Mouse (Mus musculus) fibroblast of lung, adult 2 months (primary cell): Measurements from ENCODE around the gene 1700067K01Rik.

ENCODE experiments used
- DNase-seq: peaks from one replicate; pipeline ENCODE4 v3.0.0-alpha.2; 2011; ENCODE audit warnings: low read depth

1700067K01Rik gene

DNA sequence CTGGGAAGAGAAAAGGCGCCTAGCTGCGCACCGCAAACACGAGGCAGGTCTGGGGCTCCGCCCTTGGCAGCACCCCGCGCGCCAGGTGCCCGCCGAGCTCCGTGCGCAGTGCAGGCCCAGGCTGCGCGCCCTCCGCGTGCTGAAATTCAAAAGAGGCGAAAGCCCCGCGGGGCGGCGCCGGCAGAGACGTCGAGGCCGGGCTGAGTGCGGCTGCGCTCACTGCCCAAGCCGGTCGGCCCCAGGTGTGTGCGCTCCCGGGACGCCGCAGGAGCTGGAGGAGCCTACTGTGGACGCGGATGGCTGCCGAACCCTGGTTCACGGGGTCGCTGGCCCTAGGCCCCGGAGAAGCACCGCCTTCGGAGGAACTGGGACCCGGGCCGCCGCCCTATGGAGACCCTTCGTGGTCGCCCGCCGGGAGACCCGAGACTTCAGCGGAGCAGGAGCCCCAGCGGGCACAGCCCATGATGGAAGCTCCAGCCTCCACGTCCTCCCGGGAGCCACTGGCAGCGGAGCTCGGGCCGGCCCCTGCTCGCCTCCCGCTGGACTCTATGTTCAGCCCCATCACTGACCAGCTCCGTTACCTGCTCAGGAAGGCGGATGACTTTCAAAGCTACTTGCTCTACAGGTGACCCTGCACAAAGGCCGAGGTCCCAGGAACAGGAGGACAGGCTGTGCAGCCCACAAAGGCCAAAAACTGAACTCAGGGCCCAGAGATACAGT lies at the start of gene 1700067K01Rik:
Gene 1700067K01Rik, plus strand, starts transcription at position 222 of the 720 bp plus-strand sequence.
- DNase-seq: no peak

DNA sequence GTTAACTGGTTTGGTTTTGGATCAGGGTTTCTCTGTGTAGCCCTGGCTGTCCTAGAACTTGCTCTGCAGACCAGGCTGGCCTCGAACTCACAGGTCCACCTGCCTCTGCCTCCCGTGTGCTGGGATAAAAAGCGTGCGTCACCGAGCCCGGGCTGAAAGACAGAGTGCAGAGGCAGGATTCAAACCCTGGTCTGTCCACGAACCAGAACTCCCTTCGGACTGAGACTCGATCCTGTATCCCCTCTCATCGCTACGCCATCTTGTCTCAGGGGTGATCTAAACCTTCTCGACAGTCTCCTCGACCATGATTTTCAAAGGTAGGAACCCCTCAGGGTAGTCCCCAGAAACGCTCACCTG lies 46.6 kb upstream of the 1700067K01Rik start:
- DNase-seq: no peak

DNA sequence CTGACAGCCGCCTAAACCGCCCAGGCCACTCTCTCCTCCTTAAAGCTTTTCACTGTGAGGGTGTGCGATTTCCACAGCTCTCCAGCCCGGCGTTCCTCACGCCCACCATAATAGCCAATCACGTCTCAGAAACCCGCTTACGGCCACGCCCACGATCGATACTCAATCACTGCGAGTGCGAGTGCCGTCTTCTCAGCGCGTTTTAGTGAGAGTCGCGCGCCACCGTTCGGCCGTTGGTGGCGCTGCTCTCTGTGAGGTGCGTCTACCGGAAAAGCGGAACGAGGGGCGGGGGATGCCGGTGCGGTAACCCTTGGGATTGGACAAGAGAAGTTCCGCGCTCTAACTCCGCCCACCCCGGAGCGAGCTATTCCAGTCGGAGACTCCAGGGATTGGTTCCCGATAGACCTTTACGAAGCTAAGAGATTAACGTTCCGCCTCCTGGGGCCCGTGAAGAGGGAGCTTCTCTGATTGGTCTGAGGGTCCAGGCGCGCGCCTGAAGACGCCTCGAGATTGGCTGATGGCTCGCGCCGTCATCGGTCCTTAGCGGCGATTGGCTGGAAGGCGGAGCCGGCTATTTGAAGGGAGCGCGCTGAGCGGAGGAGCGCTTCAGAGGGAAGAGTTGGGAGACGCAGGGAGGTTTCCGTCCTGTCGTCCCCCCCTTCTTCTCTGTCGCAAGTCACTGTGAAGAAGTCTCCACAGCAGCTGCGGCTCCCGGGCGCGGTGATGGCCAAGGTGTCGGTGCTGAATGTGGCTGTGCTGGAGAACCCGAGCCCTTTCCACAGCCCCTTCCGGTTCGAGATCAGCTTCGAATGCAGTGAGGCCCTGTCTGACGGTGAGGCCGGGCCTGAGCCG lies 46.0 kb upstream of the 1700067K01Rik start, which contains the start of the genes Gm10644 and Asf1b:
Gene Gm10644, minus strand, starts transcription at position 100 of the 852 bp plus-strand sequence.
Gene Asf1b, plus strand, starts transcription at position 402 of the 852 bp plus-strand sequence.
- peak; percentile 99 for DNase-seq

- no peak for DNase-seq
Observed at GRCm38 (mm10) chr8:83955958-83956218, 45.4 kb upstream of the 1700067K01Rik start.

DNA sequence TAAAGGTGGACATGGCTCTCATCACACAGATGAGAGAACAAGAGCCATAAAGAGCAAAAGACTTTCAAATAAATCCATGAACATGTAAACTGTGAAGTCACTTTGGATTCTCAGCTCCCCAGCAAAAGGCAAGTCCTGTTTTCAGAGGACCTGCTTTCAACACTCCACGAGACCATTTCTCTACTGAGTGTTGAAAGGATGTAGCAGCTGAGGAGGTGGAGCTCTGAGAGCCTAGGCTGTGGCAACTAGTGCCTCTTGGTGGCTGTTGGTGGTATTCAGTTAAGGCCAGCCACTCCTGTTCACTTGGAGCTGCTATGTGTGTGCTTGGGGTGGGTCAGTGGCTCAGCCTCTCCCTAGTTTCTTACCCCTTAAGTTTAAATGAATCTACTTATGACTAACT lies 44.5 kb upstream of the 1700067K01Rik start:
- DNase-seq: no peak

- DNase-seq: peak; percentile 58
Observed at GRCm38 (mm10) chr8:83964015-83964765, 37.1 kb upstream of the 1700067K01Rik start.

DNA sequence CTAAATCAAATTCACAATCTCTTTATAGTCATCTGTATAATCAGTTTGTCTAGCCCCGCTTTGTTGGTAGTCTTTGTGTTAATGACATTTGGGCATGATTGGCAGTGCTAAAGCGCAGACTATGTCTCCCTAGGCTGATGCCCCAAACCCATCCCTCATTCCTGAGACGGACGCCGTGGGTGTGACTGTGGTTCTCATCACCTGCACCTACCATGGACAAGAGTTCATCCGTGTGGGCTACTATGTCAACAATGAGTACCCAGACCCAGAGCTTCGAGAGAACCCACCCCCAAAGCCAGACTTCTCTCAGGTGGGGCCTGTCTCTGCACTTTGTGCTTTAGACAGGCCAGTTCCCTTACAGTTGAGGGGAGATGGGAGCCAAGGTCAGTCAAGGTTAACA lies 33.6 kb upstream of the 1700067K01Rik start:
- no peak for DNase-seq

DNA sequence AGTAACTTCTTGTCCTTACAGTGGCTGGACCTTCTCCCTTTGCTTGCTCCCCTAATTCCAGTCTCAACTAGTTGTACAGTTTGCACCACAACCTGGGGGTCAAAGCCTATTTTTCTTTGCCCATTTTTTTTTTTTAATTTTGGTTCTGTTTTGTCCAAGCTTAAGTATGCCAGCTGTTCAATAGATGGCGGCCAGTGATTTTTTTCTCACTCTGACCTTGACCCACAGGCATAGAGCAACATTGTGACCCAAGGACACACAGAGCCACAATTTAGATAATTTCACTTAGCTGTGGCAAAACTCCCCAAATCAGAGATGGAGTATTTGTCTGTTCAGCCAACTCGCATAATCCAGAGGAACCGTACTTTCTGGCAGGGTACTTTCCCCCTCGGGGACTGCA lies 30.2 kb upstream of the 1700067K01Rik start:
- DNase-seq: no peak

- no peak for DNase-seq
Observed at GRCm38 (mm10) chr8:83971661-83972060, 29.6 kb upstream of the 1700067K01Rik start.

GRCm38 (mm10) chr8:83972150-83973120 lies 28.9 kb upstream of the 1700067K01Rik start, which contains the start of gene Prkaca:
Gene Prkaca (plus strand): TSS chr8:83972993.
- DNase-seq: peak; percentile 98

- DNase-seq: no peak
Observed at GRCm38 (mm10) chr8:83973161-83974031, 27.9 kb upstream of the 1700067K01Rik start.

- DNase-seq: no peak
Observed at GRCm38 (mm10) chr8:83974521-83974920, 26.8 kb upstream of the 1700067K01Rik start.

DNA sequence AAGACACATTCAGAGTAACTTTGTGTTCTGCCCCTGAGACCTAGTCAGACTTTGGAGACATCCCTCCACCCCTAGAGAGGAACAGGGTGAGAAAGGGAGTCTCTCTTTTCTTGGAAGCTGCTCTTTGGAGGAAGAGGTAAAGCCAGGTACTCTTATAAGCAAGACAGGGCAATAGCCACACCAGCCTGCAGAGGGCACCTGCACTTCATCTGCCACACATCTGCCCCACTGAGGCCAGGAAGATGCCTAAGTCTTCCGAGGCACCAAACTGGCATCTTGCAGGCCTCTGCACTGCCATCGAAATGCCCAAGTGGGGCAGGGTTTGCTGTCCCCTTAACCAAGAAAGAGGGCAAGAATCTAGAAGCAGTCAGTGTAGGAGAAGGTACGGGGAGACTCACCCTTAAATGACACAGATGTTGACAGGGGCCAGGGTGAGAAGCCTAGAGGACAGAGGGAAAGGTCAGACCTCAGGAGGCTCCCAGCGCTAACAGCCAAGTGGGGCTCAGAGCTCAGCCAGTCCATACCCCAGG lies 25.1 kb upstream of the 1700067K01Rik start:
- DNase-seq: no peak

GRCm38 (mm10) chr8:83976779-83977350 lies 24.4 kb upstream of the 1700067K01Rik start:
- DNase-seq: no peak

GRCm38 (mm10) chr8:83977646-83978045 lies 23.7 kb upstream of the 1700067K01Rik start:
- DNase-seq: no peak

- no peak for DNase-seq
Observed at GRCm38 (mm10) chr8:83978200-83978599, 23.1 kb upstream of the 1700067K01Rik start.

- DNase-seq: no peak
Observed at GRCm38 (mm10) chr8:83980250-83980649, 21.1 kb upstream of the 1700067K01Rik start.

DNA sequence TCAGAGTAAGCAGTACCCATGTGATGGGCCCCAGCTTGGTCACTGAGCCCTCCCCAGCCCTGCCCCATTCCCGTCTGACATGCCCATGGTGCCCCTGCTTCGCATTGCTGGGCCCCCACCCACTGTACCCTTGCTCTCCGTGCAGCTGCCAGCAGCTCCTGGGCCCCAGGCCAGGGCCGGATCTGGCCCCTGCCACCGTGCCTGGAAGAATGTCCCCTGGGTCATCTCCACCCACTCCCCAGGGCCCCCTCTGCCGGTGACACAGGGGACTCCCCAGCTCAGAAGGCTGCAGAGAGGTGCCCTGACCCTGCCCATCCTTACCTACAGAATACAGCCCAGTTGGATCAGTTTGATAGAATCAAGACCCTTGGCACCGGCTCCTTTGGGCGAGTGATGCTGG lies 20.5 kb upstream of the 1700067K01Rik start:
- DNase-seq: no peak

- no peak for DNase-seq
Observed at GRCm38 (mm10) chr8:83981533-83981932, 19.8 kb upstream of the 1700067K01Rik start.

GRCm38 (mm10) chr8:83982449-83982848 lies 18.9 kb upstream of the 1700067K01Rik start:
- no peak for DNase-seq
